Mouse (Mus musculus) embryonic stem cell, embryonic (primary cell): ENCODE measurements around the gene Bmp4.

Experiments used
- CTCF ChIA-PET, 4 experiments: fragments of 300-600 bp in 2 of 4; fragments of 350-600 bp in 2 of 4; sonication (Branson Sonifier 250); formaldehyde crosslinking; loops; one replicate each; lab custom pipeline; 2022; ENCODE audit warnings: inconsistent platforms in 2 of 4; lab: Charles Lee
- POLR2A ChIA-PET, 4 experiments: fragments of 300-600 bp in 2 of 4; fragments of 350-600 bp in 2 of 4; sonication (Branson Sonifier 250); formaldehyde crosslinking; loops; one replicate each; lab custom pipeline; 2022; ENCODE audit warnings: antibody characterized with exemption in 4 of 4, inconsistent platforms in 1 of 4; lab: Charles Lee

Gene Bmp4

GRCm38 (mm10) chr14:46344750-46345149 lies 45.7 kb downstream of the Bmp4 start:
- ChIA-PET CTCF (no interaction called here), POLR2A (interaction anchor here in 1 of 4 experiments (0.7 kb wide), 1 partner anchor 17 kb away, joined by 3 read pairs; no protein-coding TSS in a partner anchor)

GRCm38 (mm10) chr14:46338801-46339200 lies 51.7 kb downstream of the Bmp4 start:
- CTCF ChIA-PET: no interaction called here

More at GRCm38 (mm10) chr14:46338801-46339200, 51.7 kb downstream of the Bmp4 start:
- POLR2A ChIA-PET: interaction anchor here in 1 of 4 experiments (1.0 kb wide), 1 partner anchor 18 kb away, joined by 3 read pairs; no protein-coding TSS in a partner anchor
